Mouse (Mus musculus): ENCODE data around the gene Matn1. TPM values are rescaled to one million over a fixed set of nuclear protein-coding genes. Genes with fewer than 3 reads are reported as not detected.

The Matn1 gene
- polyA plus RNA-seq, 1 experiment from 2014 or later, result not detected

GRCm38 (mm10) chr4:130952531-130952930 lies 8.3 kb downstream of the Matn1 start:
- Histone ChIP-seq H3K4me3 (ENCODE audit: low read depth, low read length) (no peak overlapping the region), H3K27ac (ENCODE audit: low read depth, low read length) (no peak overlapping the region), H3K9ac (ENCODE audit: low read depth, low read length) (no peak overlapping the region), H3K27me3 (ENCODE audit: control insufficient read depth, insufficient read depth, low read length) (peaks cover 6% of the 10 kb centered on the region; the same call in 1 of the 2 replicates), H3K4me1 (ENCODE audit: control insufficient read depth, insufficient read depth, low read length) (no peaks in the 10 kb centered on the region), H3K4me2 (no peak overlapping the region), H3K36me3 (ENCODE audit: control insufficient read depth, insufficient read depth, low read length) (no peaks in the 10 kb centered on the region), H3K9me3 (replicated peaks; ENCODE audit: control insufficient read depth, low read length) (no peaks in the 10 kb centered on the region)
- 34% methylated on average over 17 of the region's 17 CpGs for WGBS (ENCODE audit: insufficient replicate concordance)
- ATAC-seq (replicated peaks; ENCODE audit: insufficient number of reproducible peaks, low FRiP score, low TSS enrichment), result no peak

DNA sequence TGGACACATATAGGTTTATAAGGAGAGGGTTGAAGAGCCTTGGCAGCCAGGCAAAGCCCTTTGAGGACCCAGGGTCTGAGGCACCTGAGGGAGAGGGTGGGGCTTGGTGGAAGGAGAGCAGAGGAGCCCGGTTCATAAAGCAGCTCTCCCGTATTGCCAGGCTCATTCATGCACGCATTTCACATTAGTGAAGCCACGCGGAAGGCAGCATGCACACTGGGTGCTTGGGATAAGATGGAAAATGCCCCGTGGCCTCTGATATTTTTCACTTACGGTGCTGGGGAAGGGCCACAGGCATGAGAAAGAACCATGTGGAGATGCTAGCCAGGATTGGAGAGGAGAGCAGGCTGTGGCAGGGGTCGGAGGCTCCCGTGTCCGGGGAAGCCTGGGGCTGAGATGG lies 13.0 kb downstream of the Matn1 start:
- WGBS (ENCODE audit: insufficient replicate concordance), result 82% methylated on average over 10 of the region's 10 CpGs

DNA sequence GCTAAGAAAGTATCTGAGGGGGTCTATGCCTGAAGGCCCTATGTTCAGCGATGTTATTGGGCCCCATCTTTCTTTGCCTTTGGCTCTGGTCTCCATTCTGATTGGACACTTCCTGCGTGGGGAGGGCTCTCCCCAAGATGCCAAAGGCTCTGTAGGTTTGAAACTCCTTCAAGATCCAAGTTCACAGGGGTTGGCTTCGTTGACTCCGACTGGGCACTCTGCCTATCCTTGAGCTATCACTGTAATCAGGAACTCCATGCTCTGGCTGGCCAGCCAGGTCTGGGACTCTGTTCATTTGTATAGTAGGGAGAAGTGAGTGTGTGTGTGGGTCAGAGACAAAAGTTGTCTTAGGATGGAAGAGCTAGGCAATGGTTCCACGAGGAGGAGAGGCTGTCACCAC lies 14.6 kb downstream of the Matn1 start:
- no peak for ATAC-seq (replicated peaks; ENCODE audit: insufficient number of reproducible peaks, low FRiP score, low TSS enrichment)
- no peak overlapping the region for H3K9ac ChIP-seq (ENCODE audit: low read depth, low read length)
- no peak overlapping the region for H3K4me3 ChIP-seq (ENCODE audit: low read depth, low read length)
- no peaks in the 10 kb centered on the region for H3K4me1 ChIP-seq (ENCODE audit: control insufficient read depth, insufficient read depth, low read length)
- H3K27ac ChIP-seq (ENCODE audit: low read depth, low read length), result no peak overlapping the region
- no peaks in the 10 kb centered on the region for H3K36me3 ChIP-seq (ENCODE audit: control insufficient read depth, insufficient read depth, low read length)
- H3K9me3 ChIP-seq (replicated peaks; ENCODE audit: control insufficient read depth, low read length), result no peaks in the 10 kb centered on the region
- peaks cover 9% of the 10 kb centered on the region for H3K27me3 ChIP-seq (ENCODE audit: control insufficient read depth, insufficient read depth, low read length)
- H3K4me2 ChIP-seq, result no peak overlapping the region
- 61% methylated on average over 5 of the region's 5 CpGs for WGBS (ENCODE audit: insufficient replicate concordance)

More for the DNA sequence above, 13.0 kb downstream of the Matn1 start:
- no peaks in the 10 kb centered on the region for H3K9me3 ChIP-seq (replicated peaks; ENCODE audit: control insufficient read depth, low read length)
- H3K4me1 ChIP-seq (ENCODE audit: control insufficient read depth, insufficient read depth, low read length), result no peaks in the 10 kb centered on the region
- no peak overlapping the region for H3K27ac ChIP-seq (ENCODE audit: low read depth, low read length)
- no peaks in the 10 kb centered on the region for H3K36me3 ChIP-seq (ENCODE audit: control insufficient read depth, insufficient read depth, low read length)
- no peak overlapping the region for H3K4me3 ChIP-seq (ENCODE audit: low read depth, low read length)
- ATAC-seq (replicated peaks; ENCODE audit: insufficient number of reproducible peaks, low FRiP score, low TSS enrichment), result no peak
- H3K9ac ChIP-seq (ENCODE audit: low read depth, low read length), result no peak overlapping the region
- no peak overlapping the region for H3K4me2 ChIP-seq
- H3K27me3 ChIP-seq (ENCODE audit: control insufficient read depth, insufficient read depth, low read length), result peaks cover 9% of the 10 kb centered on the region

GRCm38 (mm10) chr4:130959678-130960077 lies 15.5 kb downstream of the Matn1 start:
- H3K9ac ChIP-seq (ENCODE audit: low read depth, low read length), result no peak overlapping the region
- no peaks in the 10 kb centered on the region for H3K36me3 ChIP-seq (ENCODE audit: control insufficient read depth, insufficient read depth, low read length)
- H3K4me1 ChIP-seq (ENCODE audit: control insufficient read depth, insufficient read depth, low read length), result no peaks in the 10 kb centered on the region
- no peaks in the 10 kb centered on the region for H3K9me3 ChIP-seq (replicated peaks; ENCODE audit: control insufficient read depth, low read length)
- no peak overlapping the region for H3K4me2 ChIP-seq
- no peak overlapping the region for H3K27ac ChIP-seq (ENCODE audit: low read depth, low read length)
- no peak overlapping the region for H3K4me3 ChIP-seq (ENCODE audit: low read depth, low read length)
- WGBS (ENCODE audit: insufficient replicate concordance), result 53% methylated on average over 6 of the region's 6 CpGs
- peaks cover 3% of the 10 kb centered on the region; the same call in 1 of the 2 replicates for H3K27me3 ChIP-seq (ENCODE audit: control insufficient read depth, insufficient read depth, low read length)
- no peak for ATAC-seq (replicated peaks; ENCODE audit: insufficient number of reproducible peaks, low FRiP score, low TSS enrichment)

DNA sequence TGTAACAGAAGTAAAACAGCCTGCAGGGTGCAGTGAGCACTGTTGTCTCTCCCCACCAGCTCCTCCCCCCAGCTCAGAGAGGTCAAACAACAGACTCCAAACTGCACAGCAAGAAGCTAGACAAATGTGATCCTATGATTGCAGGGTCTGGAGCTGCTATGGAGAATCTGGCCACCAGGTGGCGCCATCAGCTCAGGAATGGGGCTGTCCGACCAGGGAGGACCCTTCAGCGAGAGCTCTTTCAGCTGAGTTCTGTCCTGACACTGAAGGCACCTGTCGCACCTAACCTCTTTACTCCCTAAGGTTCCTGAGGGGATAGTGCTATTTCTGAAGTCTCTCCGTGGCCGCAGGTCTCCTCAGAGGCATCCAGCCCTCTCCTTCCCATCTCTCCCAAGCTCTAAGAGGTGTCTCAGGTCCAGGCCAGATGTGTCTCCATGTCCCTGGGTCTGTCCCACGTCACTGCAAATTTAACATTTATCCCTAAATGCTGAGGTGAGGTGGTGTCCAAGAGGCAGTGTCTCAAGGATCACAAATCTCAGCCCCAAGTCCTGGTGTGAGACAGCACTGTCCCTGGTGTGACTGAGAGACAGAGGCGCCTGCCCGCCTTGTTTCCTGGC lies 16.0 kb downstream of the Matn1 start:
- Histone ChIP-seq H3K9me3 (replicated peaks; ENCODE audit: control insufficient read depth, low read length) (no peaks in the 10 kb centered on the region), H3K9ac (ENCODE audit: low read depth, low read length) (no peak overlapping the region), H3K4me3 (ENCODE audit: low read depth, low read length) (no peak overlapping the region), H3K36me3 (ENCODE audit: control insufficient read depth, insufficient read depth, low read length) (no peaks in the 10 kb centered on the region), H3K27ac (ENCODE audit: low read depth, low read length) (no peak overlapping the region), H3K4me2 (no peak overlapping the region), H3K4me1 (ENCODE audit: control insufficient read depth, insufficient read depth, low read length) (no peaks in the 10 kb centered on the region), H3K27me3 (ENCODE audit: control insufficient read depth, insufficient read depth, low read length) (peaks cover 3% of the 10 kb centered on the region; the same call in 1 of the 2 replicates)
- WGBS (ENCODE audit: insufficient replicate concordance), result 30% methylated on average over 9 of the region's 9 CpGs
- ATAC-seq (replicated peaks; ENCODE audit: insufficient number of reproducible peaks, low FRiP score, low TSS enrichment), result no peak

DNA sequence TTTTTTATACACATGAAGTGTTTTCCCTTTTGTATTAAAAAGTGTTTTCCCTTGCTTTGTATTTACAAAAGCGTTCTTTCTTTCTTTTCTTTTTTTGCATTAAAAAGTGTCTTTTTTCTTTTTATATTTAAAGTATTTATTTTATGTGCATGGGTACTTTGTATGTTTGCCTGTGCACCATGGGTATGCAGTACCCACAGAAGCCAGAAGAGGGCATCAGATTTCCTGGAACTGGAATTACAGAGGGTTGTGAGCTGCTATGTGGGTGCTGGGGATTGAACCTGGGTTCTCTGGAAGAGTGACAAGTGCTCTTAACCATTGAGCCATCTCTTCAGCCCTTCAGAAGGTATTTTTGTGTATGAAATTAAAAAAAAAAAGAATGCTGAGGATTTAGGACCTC lies 27.1 kb downstream of the Matn1 start:
- Histone ChIP-seq H3K9ac (ENCODE audit: low read depth, low read length) (no peak overlapping the region), H3K4me1 (ENCODE audit: control insufficient read depth, insufficient read depth, low read length) (no peaks in the 10 kb centered on the region), H3K4me3 (ENCODE audit: low read depth, low read length) (no peak overlapping the region), H3K9me3 (replicated peaks; ENCODE audit: control insufficient read depth, low read length) (no peaks in the 10 kb centered on the region), H3K4me2 (no peak overlapping the region), H3K27ac (ENCODE audit: low read depth, low read length) (no peak overlapping the region), H3K36me3 (ENCODE audit: control insufficient read depth, insufficient read depth, low read length) (no peaks in the 10 kb centered on the region), H3K27me3 (ENCODE audit: control insufficient read depth, insufficient read depth, low read length) (peaks cover 4% of the 10 kb centered on the region; the same call in 1 of the 2 replicates)
- ATAC-seq (replicated peaks; ENCODE audit: insufficient number of reproducible peaks, low FRiP score, low TSS enrichment), result no peak
- 93% methylated on average over 1 of the region's 1 CpGs for WGBS (ENCODE audit: insufficient replicate concordance)

DNA sequence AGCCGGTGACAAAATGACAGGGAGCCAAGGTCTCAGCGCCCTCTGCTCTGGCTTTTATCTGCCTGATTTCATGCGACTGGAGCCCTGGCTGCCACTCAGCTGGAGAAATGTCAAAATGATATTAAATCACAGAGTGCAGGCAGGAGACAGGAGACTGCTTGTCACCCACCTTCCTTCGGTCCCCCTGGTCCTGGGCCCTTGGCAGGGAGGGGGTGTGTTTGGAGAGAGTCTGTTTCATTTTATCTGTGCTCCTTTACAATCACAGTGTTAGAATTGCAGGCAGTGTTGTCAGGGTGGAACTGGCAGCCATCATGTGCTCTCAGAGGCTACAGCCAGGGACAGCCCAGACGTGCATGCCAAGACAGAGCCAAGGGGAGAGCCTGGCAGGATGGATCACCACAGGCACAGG lies 28.2 kb downstream of the Matn1 start:
- 59% methylated on average over 5 of the region's 5 CpGs for WGBS (ENCODE audit: insufficient replicate concordance)
- Histone ChIP-seq H3K9ac (ENCODE audit: low read depth, low read length) (no peak overlapping the region), H3K27me3 (ENCODE audit: control insufficient read depth, insufficient read depth, low read length) (no peaks in the 10 kb centered on the region), H3K36me3 (ENCODE audit: control insufficient read depth, insufficient read depth, low read length) (no peaks in the 10 kb centered on the region), H3K4me1 (ENCODE audit: control insufficient read depth, insufficient read depth, low read length) (no peaks in the 10 kb centered on the region), H3K27ac (ENCODE audit: low read depth, low read length) (no peak overlapping the region), H3K9me3 (replicated peaks; ENCODE audit: control insufficient read depth, low read length) (no peaks in the 10 kb centered on the region), H3K4me3 (ENCODE audit: low read depth, low read length) (no peak overlapping the region), H3K4me2 (no peak overlapping the region)
- no peak for ATAC-seq (replicated peaks; ENCODE audit: insufficient number of reproducible peaks, low FRiP score, low TSS enrichment)

DNA sequence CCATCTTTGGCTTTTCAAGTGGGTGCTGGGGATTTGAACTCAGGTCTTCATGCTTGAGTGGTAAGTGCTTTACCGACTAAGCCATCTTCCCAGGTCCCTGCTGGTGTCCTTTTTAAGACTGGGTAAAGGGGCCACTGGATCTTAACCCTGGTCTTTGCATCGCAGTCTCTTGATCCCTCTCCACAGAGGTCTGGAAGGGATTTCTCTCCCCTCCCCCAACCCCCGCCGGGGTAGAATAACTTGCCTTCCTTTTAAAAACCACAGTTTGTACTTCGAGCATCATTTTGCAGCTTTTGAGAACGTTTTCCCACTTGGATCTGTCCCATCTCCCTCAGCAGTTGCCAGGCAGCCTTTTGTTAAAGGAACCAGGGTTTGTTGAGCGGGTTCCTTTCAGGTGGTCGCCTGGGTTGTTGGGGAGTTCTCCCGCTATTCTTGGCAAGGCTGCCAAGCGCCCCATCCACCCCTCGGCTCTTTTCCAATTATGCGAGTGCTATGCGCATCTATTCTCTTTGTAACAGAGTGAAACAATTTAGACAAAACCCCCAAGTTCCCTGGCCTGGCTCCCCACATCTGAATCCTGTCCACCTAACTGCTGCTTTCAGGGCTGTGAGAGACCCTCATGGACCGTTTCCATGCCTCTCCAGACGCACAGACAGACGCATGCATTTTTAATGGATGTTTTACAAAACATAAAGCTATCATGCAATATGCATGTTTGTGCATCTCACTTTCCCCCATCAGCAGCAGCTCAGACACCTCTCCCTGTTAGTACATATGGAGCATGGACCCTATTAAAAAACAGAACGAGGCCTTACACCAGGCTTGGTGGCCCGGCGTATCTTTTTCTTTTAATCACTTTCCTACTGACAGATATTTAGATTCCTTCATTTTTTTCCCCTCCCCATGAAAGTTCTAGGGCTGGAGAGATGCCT lies 29.4 kb downstream of the Matn1 start:
- Histone ChIP-seq H3K27ac (ENCODE audit: low read depth, low read length) (no peak overlapping the region), H3K4me3 (ENCODE audit: low read depth, low read length) (no peak overlapping the region), H3K27me3 (ENCODE audit: control insufficient read depth, insufficient read depth, low read length) (no peaks in the 10 kb centered on the region), H3K4me2 (no peak overlapping the region), H3K9ac (ENCODE audit: low read depth, low read length) (no peak overlapping the region), H3K9me3 (replicated peaks; ENCODE audit: control insufficient read depth, low read length) (no peaks in the 10 kb centered on the region), H3K4me1 (ENCODE audit: control insufficient read depth, insufficient read depth, low read length) (no peaks in the 10 kb centered on the region), H3K36me3 (ENCODE audit: control insufficient read depth, insufficient read depth, low read length) (no peaks in the 10 kb centered on the region)
- WGBS (ENCODE audit: insufficient replicate concordance), result 71% methylated on average over 19 of the region's 19 CpGs
- ATAC-seq (replicated peaks; ENCODE audit: insufficient number of reproducible peaks, low FRiP score, low TSS enrichment), result no peak
